Mouse (Mus musculus) MN1 (cell line): Measurements from ENCODE around the gene Zfp579.
"Not testable (repeated sequence)": the region's sequence is repeated elsewhere in the genome, so short reads cannot be mapped to it uniquely, and the experiment has no call there.

Experiments
- DNase-seq: peaks from one replicate; pipeline ENCODE4 v3.0.0-alpha.2; 2016; ENCODE audit warnings: low spot score

The Zfp579 gene

GRCm38 (mm10) chr7:4996003-4996895 lies at the start of gene Zfp579:
Gene Zfp579 (minus strand): TSS chr7:4996158.
- peak; percentile 89 for DNase-seq

DNA sequence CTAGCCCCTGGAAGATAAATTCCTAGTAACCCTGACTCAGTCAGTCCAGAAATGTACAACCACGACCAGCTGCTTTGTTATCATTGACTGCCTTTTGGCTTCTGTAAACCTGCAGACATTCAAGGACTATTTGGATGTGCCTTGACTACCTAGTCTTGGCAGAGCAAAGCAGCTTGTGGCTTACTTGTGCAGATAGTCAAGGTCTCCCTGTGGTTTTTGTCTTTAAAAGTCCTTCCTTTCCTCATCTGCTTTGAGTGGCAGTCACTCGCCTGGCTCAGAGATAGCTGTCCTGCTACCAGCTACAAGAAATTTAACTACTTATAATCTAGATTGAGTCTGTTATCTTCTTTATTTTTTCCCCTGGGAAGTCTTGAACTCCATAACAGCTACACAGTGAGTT lies 49.0 kb upstream of the Zfp579 start:
- no peak for DNase-seq

- DNase-seq, result no peak
These were observed 43.0 kb upstream of the Zfp579 start for GRCm38 (mm10) chr7:5038940-5039339.

- DNase-seq, result peak; percentile 91
These were observed 42.3 kb upstream of the Zfp579 start, which contains the start of gene Zfp784 for GRCm38 (mm10) chr7:5038109-5038732. Gene Zfp784 (minus strand): TSS chr7:5038446.

DNA sequence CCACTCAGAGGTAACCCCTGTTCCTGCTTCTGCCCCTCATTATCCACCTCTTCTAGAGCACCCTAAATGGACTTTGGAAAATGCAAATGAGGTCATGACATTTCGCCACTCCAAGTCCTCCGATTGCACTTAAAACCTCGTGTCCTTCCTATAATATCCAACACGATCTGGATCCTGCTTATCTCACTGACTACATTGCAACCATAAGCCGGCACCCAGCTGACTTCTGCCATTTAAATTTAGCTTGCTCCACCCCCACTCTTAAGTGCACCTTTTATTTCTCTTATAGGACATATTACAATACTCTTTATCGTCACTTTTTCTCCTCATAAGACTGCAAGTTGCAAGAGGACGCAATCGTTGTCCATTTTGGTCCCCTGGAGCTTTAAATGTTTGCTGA lies 41.5 kb upstream of the Zfp579 start:
- no peak for DNase-seq

GRCm38 (mm10) chr7:5037026-5037425 lies 41.1 kb upstream of the Zfp579 start:
- DNase-seq, result no peak

GRCm38 (mm10) chr7:5036136-5036535 lies 40.2 kb upstream of the Zfp579 start:
- no peak for DNase-seq

GRCm38 (mm10) chr7:5035628-5036027 lies 39.7 kb upstream of the Zfp579 start:
- no peak for DNase-seq

- no peak for DNase-seq
These were observed 37.9 kb upstream of the Zfp579 start, which contains the start of gene 4632433K11Rik for GRCm38 (mm10) chr7:5033818-5034217. Gene 4632433K11Rik (plus strand): TSS chr7:5034118.

DNA sequence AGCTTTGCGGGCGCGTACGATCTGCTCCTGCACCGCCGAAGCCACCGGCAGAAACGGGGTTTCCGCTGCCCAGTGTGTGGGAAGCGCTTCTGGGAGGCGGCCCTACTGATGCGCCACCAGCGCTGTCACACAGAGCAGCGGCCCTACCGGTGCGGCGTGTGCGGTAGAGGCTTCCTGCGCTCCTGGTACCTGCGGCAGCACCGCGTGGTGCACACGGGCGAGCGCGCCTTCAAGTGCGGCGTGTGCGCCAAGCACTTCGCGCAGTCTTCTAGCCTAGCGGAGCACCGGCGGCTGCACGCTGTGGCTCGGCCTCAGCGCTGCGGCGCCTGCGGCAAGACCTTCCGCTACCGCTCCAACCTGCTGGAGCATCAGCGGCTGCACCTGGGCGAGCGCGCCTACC lies 35.5 kb upstream of the Zfp579 start:
- DNase-seq, result no peak

DNA sequence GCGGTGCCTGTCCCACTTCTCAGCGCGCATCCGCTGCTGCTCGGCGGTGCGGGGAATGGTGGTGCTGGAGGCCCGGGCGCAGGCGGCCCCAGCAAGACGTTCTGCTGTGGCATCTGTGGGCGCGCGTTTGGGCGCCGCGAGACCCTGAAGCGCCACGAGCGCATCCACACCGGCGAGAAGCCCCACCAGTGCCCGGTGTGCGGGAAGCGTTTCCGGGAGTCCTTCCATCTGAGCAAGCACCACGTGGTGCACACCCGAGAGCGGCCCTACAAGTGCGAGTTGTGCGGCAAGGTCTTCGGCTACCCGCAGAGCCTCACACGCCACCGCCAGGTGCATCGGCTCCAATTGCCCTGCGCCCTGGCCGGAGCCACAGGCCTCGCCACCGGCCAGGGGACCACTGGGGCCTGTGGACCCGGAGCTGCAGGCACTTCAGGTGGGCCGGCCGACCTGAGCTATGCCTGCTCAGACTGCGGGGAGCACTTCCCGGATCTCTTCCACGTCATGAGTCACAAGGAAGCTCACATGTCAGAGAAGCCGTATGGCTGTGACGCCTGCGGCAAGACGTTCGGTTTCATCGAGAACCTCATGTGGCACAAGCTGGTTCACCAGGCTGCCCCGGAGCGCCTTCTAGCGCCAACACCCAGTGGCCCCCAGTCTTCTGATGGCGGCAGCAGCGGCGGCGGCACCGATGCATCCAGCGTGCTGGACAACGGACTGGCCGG lies 34.8 kb upstream of the Zfp579 start:
- no peak for DNase-seq

GRCm38 (mm10) chr7:5029946-5030345 lies 34.0 kb upstream of the Zfp579 start:
- DNase-seq, result no peak

DNA sequence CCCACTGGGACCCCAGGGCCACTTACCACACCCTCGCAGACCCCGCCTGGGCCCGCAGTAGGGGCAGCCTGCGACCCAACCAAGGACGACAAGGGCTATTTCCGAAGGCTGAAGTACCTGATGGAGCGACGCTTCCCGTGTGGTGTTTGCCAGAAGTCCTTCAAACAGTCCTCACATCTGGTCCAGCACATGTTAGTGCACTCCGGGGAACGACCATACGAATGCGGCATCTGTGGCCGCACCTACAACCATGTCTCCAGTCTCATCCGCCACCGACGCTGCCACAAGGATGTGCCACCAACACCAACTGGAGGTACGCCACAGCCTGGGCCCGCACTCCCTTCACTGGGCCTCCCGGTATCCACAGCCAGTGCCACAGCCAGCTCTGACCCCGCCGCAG lies 33.6 kb upstream of the Zfp579 start:
- DNase-seq, result no peak

DNA sequence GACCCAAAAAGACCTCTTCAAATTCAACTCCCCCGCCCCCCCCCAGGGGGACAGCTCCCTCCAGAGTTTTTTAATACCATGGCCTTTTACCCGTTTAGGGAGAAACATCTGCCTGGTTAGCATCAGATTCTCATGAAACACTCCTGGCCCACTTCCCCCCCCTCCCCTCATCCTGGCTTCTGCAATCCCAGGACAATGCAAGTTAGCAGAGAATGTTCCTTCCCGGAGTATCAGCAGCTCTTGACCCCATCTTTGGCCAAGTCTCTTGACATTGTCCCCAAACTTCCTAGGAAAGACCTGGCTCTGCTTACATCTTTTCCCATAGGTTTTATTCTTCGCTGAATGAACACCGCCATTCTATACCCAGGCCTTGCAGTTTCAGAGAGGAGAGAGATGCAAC lies 25.2 kb upstream of the Zfp579 start:
- DNase-seq, result no peak

DNA sequence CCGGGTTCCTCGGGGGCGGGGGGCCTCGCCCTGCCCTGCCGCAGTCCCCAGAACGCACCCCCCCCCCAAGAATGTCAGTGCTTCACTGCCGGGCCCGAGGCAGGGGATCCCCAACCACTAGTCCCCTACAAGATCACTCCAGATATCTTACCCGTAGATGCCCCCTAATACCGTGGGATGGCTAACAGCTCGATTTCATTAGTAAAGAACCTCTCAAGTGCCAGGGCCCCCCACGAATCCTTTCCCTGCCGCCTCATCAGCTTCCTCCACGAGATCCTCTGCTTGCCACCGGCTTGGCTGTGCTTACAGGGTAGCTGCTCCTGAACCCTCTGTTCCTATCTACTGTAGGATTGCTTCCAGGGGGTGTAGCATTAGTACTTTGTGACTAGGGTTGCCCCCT lies 24.7 kb upstream of the Zfp579 start:
- no peak for DNase-seq

GRCm38 (mm10) chr7:5020000-5020681 lies 24.2 kb upstream of the Zfp579 start, which contains the start of the genes Zfp865 and Ccdc106:
Gene Zfp865 (plus strand): TSS chr7:5020376.
Gene Ccdc106 (plus strand): TSS chr7:5020553.
- DNase-seq, result peak; percentile 97

DNA sequence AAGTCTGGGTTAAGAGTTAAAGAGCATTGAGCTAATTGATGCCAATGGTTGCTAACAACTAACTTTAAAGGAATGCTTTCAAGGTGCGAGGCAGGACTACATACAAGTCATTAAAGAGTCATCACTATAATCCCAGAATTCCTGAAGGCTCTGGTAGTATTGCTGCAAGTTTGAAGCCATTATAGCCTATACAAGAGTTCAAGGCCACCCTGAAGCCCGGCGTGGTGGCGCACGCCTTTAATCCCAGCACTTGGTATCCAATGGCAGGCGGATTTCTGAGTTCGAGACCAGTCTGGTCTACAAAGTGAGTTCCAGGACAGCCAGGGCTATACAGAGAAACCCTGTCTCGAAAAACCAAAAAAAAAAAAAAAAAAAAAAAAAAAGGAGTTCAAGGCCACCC lies 23.6 kb upstream of the Zfp579 start:
- DNase-seq, result not testable (repeated sequence)

DNA sequence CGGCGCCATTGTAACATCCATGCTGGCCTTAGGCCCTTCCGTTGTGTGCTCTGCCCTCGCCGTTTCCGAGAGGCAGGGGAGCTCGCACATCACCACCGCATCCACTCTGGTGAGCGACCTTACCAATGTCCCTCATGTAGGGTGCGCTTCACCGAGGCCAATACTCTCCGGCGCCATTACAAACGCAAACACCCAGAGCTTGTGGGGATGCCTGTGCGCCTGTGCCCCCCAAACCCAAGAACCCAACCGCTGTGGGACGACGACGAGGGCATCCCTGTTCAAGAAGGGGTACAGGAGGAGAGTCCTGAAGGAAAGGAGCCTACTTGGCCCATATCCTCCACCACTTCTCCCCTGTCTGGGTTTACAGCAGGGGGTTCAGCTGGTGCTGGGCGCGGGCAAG lies 22.0 kb upstream of the Zfp579 start:
- no peak for DNase-seq

GRCm38 (mm10) chr7:5017352-5017751 lies 21.4 kb upstream of the Zfp579 start:
- no peak for DNase-seq

GRCm38 (mm10) chr7:5016920-5017319 lies 21.0 kb upstream of the Zfp579 start:
- DNase-seq, result no peak

- DNase-seq, result no peak
These were observed 20.1 kb upstream of the Zfp579 start for GRCm38 (mm10) chr7:5016057-5016456.
